Mouse (Mus musculus) forebrain, embryonic 10.5 days (tissue): ENCODE results near the gene Nfkbie. TPM values are rescaled to one million over a fixed set of nuclear protein-coding genes. Genes with fewer than 3 reads are reported as not detected.

ENCODE experiments used
- DNase-seq: peaks from one replicate; pipeline ENCODE4 v3.0.0-alpha.2; 2017; ENCODE audit warnings: low spot score; ENCODE audit errors: extremely low spot score
- H3K27ac ChIP-seq: fragments of 300-500 bp; sonication (generic); 2 replicates; pipeline ENCODE4 v1.5.1; 2016; ENCODE audit warnings: mild to moderate bottlenecking
- H3K27me3 ChIP-seq: fragments of 300-500 bp; sonication (generic); 2 replicates; pipeline ENCODE4 v1.6.1; 2016; ENCODE audit warnings: mild to moderate bottlenecking; ENCODE audit not compliant: poor library complexity, severe bottlenecking
- H3K36me3 ChIP-seq: fragments of 300-500 bp; sonication (generic); replicated peaks from 2 replicates; pipeline ENCODE4 v1.6.1; 2016; ENCODE audit warnings: mild to moderate bottlenecking, moderate library complexity
- H3K4me1 ChIP-seq: fragments of 300-500 bp; sonication (generic); 2 replicates; pipeline ENCODE4 v1.6.1; 2016
- H3K4me3 ChIP-seq: fragments of 300-500 bp; sonication (generic); 2 replicates; pipeline ENCODE4 v1.5.1; 2016; ENCODE audit warnings: mild to moderate bottlenecking, moderate library complexity
- H3K9me3 ChIP-seq: fragments of 300-500 bp; sonication (generic); 2 replicates; pipeline ENCODE4 v1.6.1; 2016; ENCODE audit warnings: mild to moderate bottlenecking, moderate library complexity
- WGBS: fragments of 180-500 bp; shearing (Covaris S2); methylation state at CpG from one replicate; pipeline ENCODE4 v1.1.7; 2016; 5-methylcytosine and 5-hydroxymethylcytosine counted together
- polyA plus RNA-seq: library from polyadenylated mRNA; unstranded; fragments of >200 nt; fragmentation: Nextera tagmentation; extraction: Ambion mirVana; gene quantifications from 2 replicates; pipeline ENCODE4 v1.2.1, GENCODE M21; 2016

Gene Nfkbie
- polyA plus RNA-seq, 1 experiment from 2014 or later, result 6.6 TPM

DNA sequence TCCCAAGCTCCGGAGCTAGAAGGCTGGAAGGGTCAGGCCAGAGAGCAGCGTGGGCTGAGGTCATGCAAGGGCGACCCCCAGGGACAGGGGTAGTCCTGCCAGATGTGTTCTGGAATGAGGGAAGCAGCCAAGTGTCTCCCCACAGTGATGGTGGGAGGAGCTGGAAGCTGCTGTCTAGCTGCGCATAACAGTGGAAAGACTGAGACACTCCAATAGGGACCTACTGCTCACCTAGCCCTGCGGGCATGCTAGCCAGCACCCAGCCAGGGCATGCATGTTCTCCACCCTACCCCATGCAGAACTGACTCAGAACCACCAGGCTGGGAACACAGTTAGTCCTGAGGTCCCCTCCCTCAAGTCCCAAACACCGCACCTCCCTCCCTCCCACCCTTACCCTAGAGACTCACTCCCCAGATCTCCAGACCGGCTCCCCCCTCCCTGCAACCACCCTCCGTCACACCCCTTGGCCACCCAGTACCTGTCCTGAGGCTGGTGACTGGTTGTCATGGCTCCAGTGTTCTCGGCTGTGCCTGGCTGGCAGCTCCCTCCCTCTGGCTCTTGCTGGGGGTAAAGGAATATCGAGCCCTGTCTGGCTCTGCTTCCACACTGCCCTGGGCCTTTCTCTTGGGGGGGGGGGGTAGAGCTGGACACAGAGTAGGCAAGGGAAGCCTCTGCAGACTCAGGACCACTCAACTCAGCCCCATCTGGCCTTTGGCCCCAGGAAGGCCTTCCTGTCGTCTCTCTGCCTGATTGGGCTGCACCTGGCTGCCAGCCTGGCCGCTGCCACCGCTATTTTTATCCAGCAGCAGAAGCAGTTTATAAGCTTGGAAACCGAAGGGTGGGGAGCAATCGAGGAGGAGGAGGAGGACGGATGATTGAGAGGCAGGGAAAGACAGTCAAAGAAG, 36.5 kb downstream of the Nfkbie start:
- Histone ChIP-seq H3K4me3 (peak overlapping the region; percentile 65; the same call in 1 of the 2 replicates), H3K4me1 (peaks cover 60% of the 10 kb centered on the region), H3K27ac (peak overlapping the region; percentile 66), H3K27me3 (peaks cover 56% of the 10 kb centered on the region), H3K9me3 (peaks cover 3% of the 10 kb centered on the region; the same call in 1 of the 2 replicates), H3K36me3 (peaks cover 31% of the 10 kb centered on the region)
- no peak for DNase-seq
- WGBS, result 66% methylated on average over 16 of the region's 16 CpGs

DNA sequence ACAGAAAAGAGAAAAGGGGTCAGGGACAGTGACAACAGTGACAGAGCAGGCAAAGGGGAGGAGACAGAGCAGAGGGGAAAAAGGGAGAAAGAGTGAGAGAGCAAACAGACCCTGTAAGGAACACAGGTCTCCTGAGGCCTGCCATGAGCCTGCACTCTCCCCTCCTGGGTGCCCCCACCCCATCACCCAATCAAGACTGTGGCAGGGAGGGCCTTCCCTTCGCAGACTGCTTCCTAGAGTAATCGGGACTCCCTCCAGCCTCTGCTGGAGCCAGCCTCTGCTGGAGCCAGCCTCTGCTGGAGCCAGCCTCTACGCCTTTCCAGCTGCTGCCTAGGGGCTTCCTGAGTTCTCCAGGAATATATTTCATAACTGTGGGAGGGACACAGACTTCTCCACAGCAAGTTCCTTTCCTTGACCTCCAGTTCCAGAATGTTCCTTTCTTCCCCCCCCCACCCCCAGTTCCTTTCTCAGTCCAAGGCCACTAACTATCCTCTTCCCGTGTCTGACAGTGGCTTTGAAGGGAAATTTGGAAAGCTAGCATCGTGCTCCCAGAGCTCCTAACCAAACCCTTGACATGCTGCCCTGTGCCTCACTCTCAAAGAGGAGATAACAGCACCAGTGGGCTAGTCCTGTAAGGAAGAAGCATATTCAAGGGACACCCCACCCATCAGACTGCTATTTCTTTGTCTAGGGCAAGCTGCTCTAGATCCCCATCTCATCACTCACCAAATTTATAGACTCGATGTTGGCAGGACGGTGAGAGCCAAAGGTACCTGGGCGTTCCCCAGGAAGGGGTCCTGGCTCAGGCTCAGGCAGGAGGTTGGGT, 37.3 kb downstream of the Nfkbie start:
- Histone ChIP-seq H3K9me3 (no peaks in the 10 kb centered on the region), H3K27me3 (peaks cover 65% of the 10 kb centered on the region), H3K4me3 (peak overlapping the region; percentile 65), H3K36me3 (peaks cover 24% of the 10 kb centered on the region), H3K4me1 (peaks cover 68% of the 10 kb centered on the region), H3K27ac (peak overlapping the region; percentile 66)
- no peak for DNase-seq
- 57% methylated on average over 8 of the region's 8 CpGs for WGBS

DNA sequence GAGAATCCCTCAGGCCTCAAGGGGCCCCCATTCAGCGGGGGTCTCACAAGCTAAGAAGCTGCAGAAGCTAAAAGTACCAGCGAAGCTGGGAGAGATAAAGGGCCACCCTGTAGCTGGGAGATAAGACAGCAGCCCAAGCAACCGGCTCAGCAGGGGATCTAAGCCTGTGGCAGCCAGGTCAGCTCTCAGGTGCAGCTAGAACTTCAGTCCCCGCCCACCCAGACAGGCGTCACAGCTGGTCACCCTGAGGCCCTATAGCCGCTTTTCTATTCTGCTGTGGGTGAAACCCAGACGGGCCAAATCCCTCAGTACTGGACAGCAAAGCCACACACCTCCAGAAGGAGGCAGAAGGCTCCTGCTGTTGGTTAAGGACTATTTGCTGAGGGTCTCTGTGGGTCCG, 38.0 kb downstream of the Nfkbie start:
- Histone ChIP-seq H3K9me3 (no peaks in the 10 kb centered on the region), H3K4me3 (peak overlapping the region; percentile 65), H3K27me3 (peaks cover 72% of the 10 kb centered on the region), H3K4me1 (peaks cover 72% of the 10 kb centered on the region), H3K27ac (peak overlapping the region; percentile 30; the same call in 1 of the 2 replicates), H3K36me3 (peaks cover 18% of the 10 kb centered on the region)
- DNase-seq, result no peak
- 18% methylated on average over 8 of the region's 8 CpGs for WGBS

DNA sequence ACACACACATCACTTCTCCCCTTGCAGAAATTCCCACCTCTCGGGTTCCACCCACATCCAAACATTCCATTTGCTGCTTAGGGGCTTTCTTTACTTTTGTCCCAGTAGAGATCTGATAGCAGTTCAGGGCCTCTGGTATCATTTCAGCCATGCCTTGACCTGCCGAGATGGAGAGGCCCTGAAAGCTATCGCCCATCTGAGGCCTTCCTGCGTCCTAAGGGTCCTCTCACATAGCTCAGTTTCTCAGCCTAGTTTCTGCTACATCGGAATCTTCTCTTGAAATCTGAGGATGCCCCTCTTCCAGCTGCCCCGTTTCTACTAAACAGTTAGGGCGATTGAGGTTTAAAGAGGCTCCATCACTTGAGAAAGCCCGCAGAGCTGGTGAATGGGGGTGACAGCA, 38.7 kb downstream of the Nfkbie start:
- 0 out of 2 replicates have a peak overlapping the region, but pooled peaks have one; percentile 86 for H3K27ac ChIP-seq
- H3K4me3 ChIP-seq, result peak overlapping the region; percentile 65
- H3K27me3 ChIP-seq, result peaks cover 79% of the 10 kb centered on the region
- H3K36me3 ChIP-seq, result peaks cover 11% of the 10 kb centered on the region
- peaks cover 75% of the 10 kb centered on the region for H3K4me1 ChIP-seq
- no peak for DNase-seq
- no peaks in the 10 kb centered on the region for H3K9me3 ChIP-seq
- WGBS, result 45% methylated on average over 8 of the region's 8 CpGs

DNA sequence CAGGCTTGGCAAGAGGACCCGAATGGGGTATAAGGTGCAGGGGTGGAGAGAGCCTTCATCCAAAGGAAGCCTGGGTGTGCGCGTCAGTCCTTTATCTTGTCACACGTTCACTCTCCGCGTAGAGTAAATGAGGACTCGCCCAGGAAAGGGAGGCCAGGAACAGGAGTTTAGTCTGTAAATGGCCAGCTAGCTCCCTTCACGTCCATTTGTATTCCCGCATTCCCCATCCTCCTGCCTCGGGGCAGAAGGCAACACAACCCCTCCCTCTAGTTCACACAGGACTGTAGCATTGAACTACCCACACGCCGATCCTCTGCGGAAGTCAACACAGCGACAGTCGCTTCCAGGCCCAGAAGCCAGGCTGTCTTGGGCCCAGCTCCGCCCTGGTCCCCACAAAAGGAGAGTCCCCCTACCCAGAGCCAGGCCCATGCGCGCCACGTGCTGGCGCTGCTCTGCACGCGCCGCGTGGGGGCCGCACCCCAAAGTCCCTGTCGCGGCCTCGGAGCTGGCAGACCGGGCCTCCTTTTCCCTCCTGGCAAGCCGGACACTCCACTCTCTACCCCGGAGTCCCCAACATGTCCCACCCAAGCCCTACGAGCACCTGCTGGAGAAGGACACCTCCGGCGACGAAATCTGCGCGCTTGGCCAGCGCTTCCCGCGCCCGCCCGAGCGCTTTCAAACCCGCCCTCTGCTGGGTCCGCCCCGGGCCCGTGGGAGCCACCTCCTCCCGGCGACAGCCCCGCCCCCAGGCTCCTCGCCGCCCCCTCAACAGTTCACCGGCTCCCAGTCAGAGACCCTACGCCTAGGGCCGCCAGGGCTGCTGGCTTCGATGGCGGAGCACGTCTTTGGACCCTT, 39.6 kb downstream of the Nfkbie start:
- no peaks in the 10 kb centered on the region for H3K9me3 ChIP-seq
- peaks cover 2% of the 10 kb centered on the region for H3K36me3 ChIP-seq
- H3K27me3 ChIP-seq, result peaks cover 88% of the 10 kb centered on the region
- 1% methylated on average over 58 of the region's 58 CpGs for WGBS
- peak; percentile 78 for DNase-seq
- peak overlapping the region; percentile 86 for H3K27ac ChIP-seq
- H3K4me1 ChIP-seq, result peaks cover 84% of the 10 kb centered on the region
- peak overlapping the region; percentile 65 for H3K4me3 ChIP-seq

DNA sequence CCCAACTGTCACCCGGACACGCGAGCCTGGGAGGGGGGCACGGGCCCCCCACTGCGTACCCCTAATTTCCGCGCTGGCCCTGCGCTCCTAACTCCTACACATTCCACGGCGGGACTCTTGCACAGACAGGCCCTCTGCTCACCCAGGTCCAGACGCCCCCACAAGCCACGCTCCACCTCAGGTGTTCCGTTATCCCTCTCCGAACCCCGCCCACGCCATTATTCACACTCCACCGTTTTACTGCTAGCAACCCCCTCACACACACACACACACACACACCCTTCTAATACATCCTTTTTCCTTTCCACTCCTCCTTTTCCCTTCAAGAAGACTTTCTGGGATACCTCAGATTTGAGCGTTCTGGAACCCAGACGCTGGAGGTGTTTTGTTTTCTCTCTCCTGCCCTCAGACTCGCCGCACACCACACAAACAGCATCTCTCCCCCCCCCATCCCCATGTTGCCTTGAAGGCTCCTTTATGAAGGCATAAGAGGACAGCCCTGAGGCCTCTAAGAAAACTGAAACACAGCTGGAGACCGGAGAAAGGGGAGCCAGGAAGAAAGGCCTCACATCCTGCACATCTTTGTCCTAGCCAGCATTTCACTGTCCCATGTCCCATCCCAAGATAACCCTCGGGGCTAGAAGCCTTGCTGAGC, 40.4 kb downstream of the Nfkbie start:
- WGBS, result 3% methylated on average over 23 of the region's 23 CpGs
- no peaks in the 10 kb centered on the region for H3K9me3 ChIP-seq
- no peak for DNase-seq
- peak overlapping the region; percentile 86 for H3K27ac ChIP-seq
- no peaks in the 10 kb centered on the region for H3K36me3 ChIP-seq
- peak overlapping the region; percentile 65 for H3K4me3 ChIP-seq
- H3K4me1 ChIP-seq, result peaks cover 91% of the 10 kb centered on the region
- peaks cover 96% of the 10 kb centered on the region for H3K27me3 ChIP-seq

DNA sequence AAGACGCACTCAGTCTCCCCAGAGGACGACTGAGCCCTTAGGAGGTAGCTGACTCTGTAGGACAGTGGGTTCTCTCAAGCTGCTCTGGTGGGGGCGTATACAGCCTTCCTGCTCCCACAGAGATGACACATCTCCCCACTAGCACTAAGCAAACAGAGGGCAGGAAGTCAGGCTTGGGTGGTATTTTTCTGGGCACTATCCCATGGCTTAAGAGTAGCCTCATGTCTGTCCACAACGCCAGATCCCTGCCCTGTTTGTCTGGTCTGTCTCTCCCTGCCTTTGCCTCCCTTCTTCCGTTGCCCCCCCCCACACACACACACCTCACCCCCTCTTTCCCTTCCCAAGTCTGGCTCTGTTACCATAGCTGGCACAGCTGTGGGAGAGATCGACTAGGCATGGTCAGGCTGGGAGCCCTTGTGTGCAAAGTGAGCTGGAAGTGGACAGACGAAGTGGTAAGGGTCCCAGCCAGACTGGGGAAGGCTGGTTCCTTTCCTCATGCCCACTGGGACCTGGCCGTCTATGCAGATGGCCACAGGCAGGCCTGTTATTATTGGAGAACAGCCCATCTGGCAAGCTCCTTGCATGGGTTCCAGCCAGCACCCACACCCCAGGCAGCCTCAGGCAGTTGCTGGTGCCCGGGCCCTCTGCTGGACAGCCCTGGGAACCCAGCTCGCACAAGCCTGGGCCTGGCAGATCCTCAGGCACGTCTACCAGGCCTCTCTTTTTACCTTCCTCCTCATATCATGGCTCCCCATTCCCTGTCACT, 41.3 kb downstream of the Nfkbie start:
- H3K36me3 ChIP-seq, result no peaks in the 10 kb centered on the region
- H3K4me3 ChIP-seq, result peak overlapping the region; percentile 65; the same call in 1 of the 2 replicates

DNA sequence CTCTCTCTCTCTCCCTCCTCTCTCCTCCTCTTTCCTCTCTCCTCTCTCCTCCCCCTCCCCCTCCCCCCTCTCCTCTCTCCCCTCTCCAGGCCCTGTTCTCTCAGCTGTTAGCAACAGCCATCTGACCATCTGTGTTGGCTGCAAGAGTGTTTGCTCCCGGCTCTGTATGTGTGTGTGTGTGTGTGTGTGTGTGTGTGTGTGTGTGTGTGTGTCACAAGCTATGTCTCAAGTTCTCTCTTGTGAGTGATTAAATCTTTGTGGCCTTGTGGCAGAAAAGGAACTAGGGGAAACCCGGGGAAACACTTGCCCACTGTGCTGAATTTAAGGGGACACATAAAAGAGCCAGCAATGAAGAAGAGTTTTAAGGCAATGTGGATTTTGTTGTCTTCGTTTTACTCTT, 42.3 kb downstream of the Nfkbie start:
- Histone ChIP-seq H3K36me3 (no peaks in the 10 kb centered on the region), H3K4me3 (no peak overlapping the region), H3K9me3 (no peaks in the 10 kb centered on the region), H3K4me1 (peaks cover 88% of the 10 kb centered on the region), H3K27me3 (peaks cover 100% of the 10 kb centered on the region), H3K27ac (no peak overlapping the region)
- DNase-seq, result no peak
- WGBS, result 54% methylated on average over 3 of the region's 3 CpGs

More for the DNA sequence above, 41.3 kb downstream of the Nfkbie start:
- Histone ChIP-seq H3K27ac (peak overlapping the region; percentile 86), H3K9me3 (no peaks in the 10 kb centered on the region), H3K4me1 (peaks cover 93% of the 10 kb centered on the region), H3K27me3 (peaks cover 100% of the 10 kb centered on the region)
- 26% methylated on average over 11 of the region's 11 CpGs for WGBS
- no peak for DNase-seq

DNA sequence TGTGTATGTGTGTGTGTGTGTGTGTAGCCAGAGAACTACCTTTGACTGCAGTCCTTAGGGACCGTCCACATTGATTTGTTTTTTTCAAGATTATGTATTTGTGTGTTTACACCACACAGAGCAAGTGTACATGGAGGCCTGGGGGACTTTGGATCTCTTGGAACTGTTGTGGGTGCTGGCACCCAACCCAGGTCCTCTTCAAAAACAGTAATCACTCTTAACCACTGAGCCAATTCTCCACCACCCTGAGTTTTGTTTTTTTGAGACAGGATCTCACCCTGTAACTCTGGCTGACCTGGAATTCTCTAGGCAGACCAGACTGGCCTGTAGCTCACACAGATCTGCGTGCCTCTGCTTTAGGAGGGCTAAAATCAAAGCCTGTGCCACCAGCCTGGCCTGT, 42.9 kb downstream of the Nfkbie start:
- Histone ChIP-seq H3K36me3 (no peaks in the 10 kb centered on the region), H3K27ac (no peak overlapping the region), H3K4me1 (peaks cover 82% of the 10 kb centered on the region), H3K4me3 (no peak overlapping the region), H3K27me3 (peaks cover 99% of the 10 kb centered on the region), H3K9me3 (no peaks in the 10 kb centered on the region)
- WGBS, result 93% methylated on average over 2 of the region's 2 CpGs
- no peak for DNase-seq

DNA sequence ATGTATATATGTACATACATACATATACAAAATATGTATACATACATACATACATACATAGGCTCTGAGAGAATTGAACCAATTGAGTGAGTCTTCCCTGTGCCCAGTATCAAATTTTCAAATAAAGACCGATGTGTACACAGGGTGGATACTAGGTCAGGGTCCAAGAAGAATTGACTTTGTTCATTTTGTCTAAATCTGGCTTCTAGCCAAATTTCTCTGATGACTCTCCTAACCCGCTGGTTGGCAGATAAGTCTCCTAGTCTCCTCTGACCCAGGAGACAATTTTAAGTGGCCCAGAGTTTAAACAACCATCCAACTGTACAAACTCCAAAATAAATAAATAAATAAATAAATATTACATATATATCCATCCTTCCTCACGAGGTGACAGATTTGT, 43.4 kb downstream of the Nfkbie start:
- H3K36me3 ChIP-seq, result no peaks in the 10 kb centered on the region
- peaks cover 77% of the 10 kb centered on the region for H3K4me1 ChIP-seq
- DNase-seq, result no peak
- peak overlapping the region; percentile 70; the same call in 1 of the 2 replicates for H3K27ac ChIP-seq
- H3K4me3 ChIP-seq, result peak overlapping the region; percentile 48
- WGBS, result 62% methylated on average over 3 of the region's 3 CpGs
- no peaks in the 10 kb centered on the region for H3K9me3 ChIP-seq
- H3K27me3 ChIP-seq, result peaks cover 99% of the 10 kb centered on the region
